Mouse (Mus musculus): ENCODE results near the gene Celf2. TPM values are rescaled to one million over a fixed set of nuclear protein-coding genes. Genes with fewer than 3 reads are reported as not detected.

The Celf2 gene
- polyA plus RNA-seq, 1 experiment from 2014 or later, result 59.8 TPM

- H3K4me3 ChIP-seq (ENCODE audit: low read depth, low read length), result no peak overlapping the region
- no peaks in the 10 kb centered on the region for H3K27me3 ChIP-seq (ENCODE audit: control insufficient read depth, insufficient read depth, low read length)
- no peak overlapping the region for H3K27ac ChIP-seq (ENCODE audit: low read length)
- 74% methylated on average over 4 of the region's 4 CpGs for WGBS
- no peaks in the 10 kb centered on the region for H3K4me1 ChIP-seq (ENCODE audit: control insufficient read depth, insufficient read depth, low read length)
- ATAC-seq (ENCODE audit: insufficient number of reproducible peaks, insufficient read depth, low FRiP score, low read depth), result no peak
- H3K9me3 ChIP-seq (ENCODE audit: control insufficient read depth, low read depth, low read length), result no peaks in the 10 kb centered on the region
- H3K4me2 ChIP-seq (replicated peaks; ENCODE audit: low read depth, low read length), result no peak overlapping the region
- no peaks in the 10 kb centered on the region for H3K36me3 ChIP-seq (ENCODE audit: control insufficient read depth, insufficient read depth, low read length)
- no peak overlapping the region for H3K9ac ChIP-seq (replicated peaks; ENCODE audit: low read depth, low read length)
These were observed 885.6 kb downstream of the Celf2 start for GRCm38 (mm10) chr2:6623802-6624201.

GRCm38 (mm10) chr2:6622082-6622481 is 887.3 kb downstream of the Celf2 start:
- no peak overlapping the region for H3K4me3 ChIP-seq (ENCODE audit: low read depth, low read length)
- H3K4me1 ChIP-seq (ENCODE audit: control insufficient read depth, insufficient read depth, low read length), result no peaks in the 10 kb centered on the region
- WGBS, result 58% methylated on average over 5 of the region's 5 CpGs
- no peaks in the 10 kb centered on the region for H3K36me3 ChIP-seq (ENCODE audit: control insufficient read depth, insufficient read depth, low read length)
- H3K27me3 ChIP-seq (ENCODE audit: control insufficient read depth, insufficient read depth, low read length), result no peaks in the 10 kb centered on the region
- H3K27ac ChIP-seq (ENCODE audit: low read length), result no peak overlapping the region
- H3K4me2 ChIP-seq (replicated peaks; ENCODE audit: low read depth, low read length), result no peak overlapping the region
- no peak for ATAC-seq (ENCODE audit: insufficient number of reproducible peaks, insufficient read depth, low FRiP score, low read depth)
- H3K9me3 ChIP-seq (ENCODE audit: control insufficient read depth, low read depth, low read length), result no peaks in the 10 kb centered on the region
- H3K9ac ChIP-seq (replicated peaks; ENCODE audit: low read depth, low read length), result no peak overlapping the region

GRCm38 (mm10) chr2:6618856-6619255 is 890.5 kb downstream of the Celf2 start:
- Histone ChIP-seq H3K36me3 (ENCODE audit: control insufficient read depth, insufficient read depth, low read length) (no peaks in the 10 kb centered on the region), H3K27me3 (ENCODE audit: control insufficient read depth, insufficient read depth, low read length) (no peaks in the 10 kb centered on the region), H3K4me2 (replicated peaks; ENCODE audit: low read depth, low read length) (no peak overlapping the region), H3K27ac (ENCODE audit: low read length) (no peak overlapping the region), H3K9ac (replicated peaks; ENCODE audit: low read depth, low read length) (no peak overlapping the region), H3K4me3 (ENCODE audit: low read depth, low read length) (no peak overlapping the region), H3K9me3 (ENCODE audit: control insufficient read depth, low read depth, low read length) (no peaks in the 10 kb centered on the region), H3K4me1 (ENCODE audit: control insufficient read depth, insufficient read depth, low read length) (no peaks in the 10 kb centered on the region)
- ATAC-seq (ENCODE audit: insufficient number of reproducible peaks, insufficient read depth, low FRiP score, low read depth), result no peak
- WGBS, result 89% methylated on average over 3 of the region's 3 CpGs

GRCm38 (mm10) chr2:6618450-6618849 is 890.9 kb downstream of the Celf2 start:
- 71% methylated on average over 1 of the region's 1 CpGs for WGBS
- Histone ChIP-seq H3K27ac (ENCODE audit: low read length) (no peak overlapping the region), H3K9me3 (ENCODE audit: control insufficient read depth, low read depth, low read length) (no peaks in the 10 kb centered on the region), H3K4me3 (ENCODE audit: low read depth, low read length) (no peak overlapping the region), H3K4me2 (replicated peaks; ENCODE audit: low read depth, low read length) (no peak overlapping the region), H3K4me1 (ENCODE audit: control insufficient read depth, insufficient read depth, low read length) (no peaks in the 10 kb centered on the region), H3K27me3 (ENCODE audit: control insufficient read depth, insufficient read depth, low read length) (no peaks in the 10 kb centered on the region), H3K9ac (replicated peaks; ENCODE audit: low read depth, low read length) (no peak overlapping the region), H3K36me3 (ENCODE audit: control insufficient read depth, insufficient read depth, low read length) (no peaks in the 10 kb centered on the region)
- no peak for ATAC-seq (ENCODE audit: insufficient number of reproducible peaks, insufficient read depth, low FRiP score, low read depth)

GRCm38 (mm10) chr2:6604347-6604746 is 905.0 kb downstream of the Celf2 start:
- ATAC-seq (ENCODE audit: insufficient number of reproducible peaks, insufficient read depth, low FRiP score, low read depth), result no peak
- no peaks in the 10 kb centered on the region for H3K27me3 ChIP-seq (ENCODE audit: control insufficient read depth, insufficient read depth, low read length)
- H3K4me2 ChIP-seq (replicated peaks; ENCODE audit: low read depth, low read length), result no peak overlapping the region
- H3K9me3 ChIP-seq (ENCODE audit: control insufficient read depth, low read depth, low read length), result no peaks in the 10 kb centered on the region
- H3K27ac ChIP-seq (ENCODE audit: low read length), result no peak overlapping the region
- 96% methylated on average over 2 of the region's 2 CpGs for WGBS
- no peaks in the 10 kb centered on the region for H3K4me1 ChIP-seq (ENCODE audit: control insufficient read depth, insufficient read depth, low read length)
- no peak overlapping the region for H3K9ac ChIP-seq (replicated peaks; ENCODE audit: low read depth, low read length)
- no peaks in the 10 kb centered on the region; the same call in none of the 2 replicates for H3K36me3 ChIP-seq (ENCODE audit: control insufficient read depth, insufficient read depth, low read length)
- no peak overlapping the region for H3K4me3 ChIP-seq (ENCODE audit: low read depth, low read length)

GRCm38 (mm10) chr2:6603880-6604279 is 905.5 kb downstream of the Celf2 start:
- Histone ChIP-seq H3K9me3 (ENCODE audit: control insufficient read depth, low read depth, low read length) (no peaks in the 10 kb centered on the region), H3K27me3 (ENCODE audit: control insufficient read depth, insufficient read depth, low read length) (no peaks in the 10 kb centered on the region), H3K4me3 (ENCODE audit: low read depth, low read length) (no peak overlapping the region), H3K27ac (ENCODE audit: low read length) (no peak overlapping the region), H3K4me2 (replicated peaks; ENCODE audit: low read depth, low read length) (no peak overlapping the region), H3K4me1 (ENCODE audit: control insufficient read depth, insufficient read depth, low read length) (no peaks in the 10 kb centered on the region), H3K36me3 (ENCODE audit: control insufficient read depth, insufficient read depth, low read length) (no peaks in the 10 kb centered on the region; the same call in none of the 2 replicates), H3K9ac (replicated peaks; ENCODE audit: low read depth, low read length) (no peak overlapping the region)
- WGBS, result 81% methylated on average over 6 of the region's 6 CpGs
- ATAC-seq (ENCODE audit: insufficient number of reproducible peaks, insufficient read depth, low FRiP score, low read depth), result no peak

- Histone ChIP-seq H3K9ac (replicated peaks; ENCODE audit: low read depth, low read length) (no peak overlapping the region), H3K27me3 (ENCODE audit: control insufficient read depth, insufficient read depth, low read length) (no peaks in the 10 kb centered on the region), H3K4me2 (replicated peaks; ENCODE audit: low read depth, low read length) (no peak overlapping the region), H3K4me1 (ENCODE audit: control insufficient read depth, insufficient read depth, low read length) (no peaks in the 10 kb centered on the region), H3K9me3 (ENCODE audit: control insufficient read depth, low read depth, low read length) (no peaks in the 10 kb centered on the region), H3K27ac (ENCODE audit: low read length) (no peak overlapping the region), H3K36me3 (ENCODE audit: control insufficient read depth, insufficient read depth, low read length) (no peaks in the 10 kb centered on the region; the same call in none of the 2 replicates), H3K4me3 (ENCODE audit: low read depth, low read length) (no peak overlapping the region)
- ATAC-seq (ENCODE audit: insufficient number of reproducible peaks, insufficient read depth, low FRiP score, low read depth), result no peak
- WGBS, result 86% methylated on average over 4 of the region's 4 CpGs
These were observed 907.2 kb downstream of the Celf2 start for GRCm38 (mm10) chr2:6602163-6602562.

GRCm38 (mm10) chr2:6598879-6599167 is 910.5 kb downstream of the Celf2 start:
- Histone ChIP-seq H3K9me3 (ENCODE audit: control insufficient read depth, low read depth, low read length) (no peaks in the 10 kb centered on the region), H3K9ac (replicated peaks; ENCODE audit: low read depth, low read length) (no peak overlapping the region), H3K4me1 (ENCODE audit: control insufficient read depth, insufficient read depth, low read length) (no peaks in the 10 kb centered on the region), H3K27ac (ENCODE audit: low read length) (no peak overlapping the region), H3K4me3 (ENCODE audit: low read depth, low read length) (no peak overlapping the region), H3K36me3 (ENCODE audit: control insufficient read depth, insufficient read depth, low read length) (no peaks in the 10 kb centered on the region; the same call in none of the 2 replicates), H3K4me2 (replicated peaks; ENCODE audit: low read depth, low read length) (no peak overlapping the region), H3K27me3 (ENCODE audit: control insufficient read depth, insufficient read depth, low read length) (no peaks in the 10 kb centered on the region)
- 88% methylated on average over 1 of the region's 1 CpGs for WGBS
- no peak for ATAC-seq (ENCODE audit: insufficient number of reproducible peaks, insufficient read depth, low FRiP score, low read depth)

- no peak overlapping the region for H3K9ac ChIP-seq (replicated peaks; ENCODE audit: low read depth, low read length)
- no peaks in the 10 kb centered on the region for H3K9me3 ChIP-seq (ENCODE audit: control insufficient read depth, low read depth, low read length)
- no peaks in the 10 kb centered on the region for H3K4me1 ChIP-seq (ENCODE audit: control insufficient read depth, insufficient read depth, low read length)
- H3K27me3 ChIP-seq (ENCODE audit: control insufficient read depth, insufficient read depth, low read length), result no peaks in the 10 kb centered on the region
- H3K4me2 ChIP-seq (replicated peaks; ENCODE audit: low read depth, low read length), result no peak overlapping the region
- no peak overlapping the region for H3K4me3 ChIP-seq (ENCODE audit: low read depth, low read length)
- H3K27ac ChIP-seq (ENCODE audit: low read length), result no peak overlapping the region
- ATAC-seq (ENCODE audit: insufficient number of reproducible peaks, insufficient read depth, low FRiP score, low read depth), result no peak
- 73% methylated on average over 8 of the region's 8 CpGs for WGBS
- H3K36me3 ChIP-seq (ENCODE audit: control insufficient read depth, insufficient read depth, low read length), result no peaks in the 10 kb centered on the region; the same call in none of the 2 replicates
These were observed 911.1 kb downstream of the Celf2 start for GRCm38 (mm10) chr2:6598124-6598878.
